Mouse (Mus musculus) layer of hippocampus, postnatal 10 days (tissue): ENCODE measurements around the gene Ddn. TPM values are rescaled to one million over a fixed set of nuclear protein-coding genes. Genes with fewer than 3 reads are reported as not detected.
"Not testable (repeated sequence)": the region's sequence is repeated elsewhere in the genome, so short reads cannot be mapped to it uniquely, and the experiment has no call there.

ENCODE experiments used
- DNase-seq, 2 experiments: peaks; one replicate each; pipeline ENCODE4 v3.0.0; 2021; ENCODE audit warnings: low spot score in 2 of 2
- total RNA-seq, 2 experiments: library from RNA; stranded (reverse); gene quantifications; 2 replicates each; pipeline ENCODE4 v1.2.3; 2021

The Ddn gene
- total RNA-seq, 2 experiments from 2014 or later: 401 to 403 TPM

DNA sequence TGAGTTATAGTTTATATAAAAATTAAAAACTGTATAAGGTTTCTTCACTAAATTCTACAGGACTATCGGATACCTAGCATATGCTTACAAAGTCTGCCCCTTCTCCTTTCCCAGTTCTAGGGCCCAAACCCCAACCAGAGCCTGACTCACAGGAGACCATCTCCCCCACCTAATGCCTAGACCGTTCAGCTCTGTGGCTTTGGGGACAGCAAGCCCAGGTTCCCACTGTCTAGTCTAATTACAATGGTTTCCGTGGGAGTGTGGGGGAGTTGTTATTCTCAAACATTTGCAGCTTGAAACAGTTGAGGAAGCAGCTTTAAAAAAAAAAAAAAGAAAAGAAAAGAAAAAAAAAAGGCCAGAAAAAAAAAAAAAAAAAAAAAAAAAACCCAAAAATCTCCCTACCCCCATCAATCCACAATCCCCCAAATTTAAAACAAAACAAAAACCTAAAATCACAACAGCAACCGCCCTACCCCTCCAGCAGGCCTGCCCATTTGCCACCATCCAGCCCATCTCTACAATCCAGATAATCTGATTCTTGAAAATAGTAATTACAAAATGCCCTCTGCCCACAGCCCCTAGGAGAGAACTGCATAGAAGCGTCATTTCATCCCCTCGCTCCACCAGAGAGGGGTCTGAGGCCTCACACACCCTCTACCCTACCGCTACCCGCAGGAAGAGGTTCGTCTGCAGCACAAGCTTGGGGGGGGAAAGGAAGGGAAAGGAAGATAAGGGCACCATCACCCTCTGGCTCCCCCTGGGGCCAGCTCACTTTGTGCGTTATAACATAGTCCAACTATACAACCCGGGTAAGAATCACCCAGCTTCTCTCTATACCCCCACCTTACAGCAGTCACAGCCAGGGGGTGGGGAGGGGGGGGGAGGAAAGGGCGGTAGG is 23.1 kb upstream of the Ddn start:
- no peak for DNase-seq

DNA sequence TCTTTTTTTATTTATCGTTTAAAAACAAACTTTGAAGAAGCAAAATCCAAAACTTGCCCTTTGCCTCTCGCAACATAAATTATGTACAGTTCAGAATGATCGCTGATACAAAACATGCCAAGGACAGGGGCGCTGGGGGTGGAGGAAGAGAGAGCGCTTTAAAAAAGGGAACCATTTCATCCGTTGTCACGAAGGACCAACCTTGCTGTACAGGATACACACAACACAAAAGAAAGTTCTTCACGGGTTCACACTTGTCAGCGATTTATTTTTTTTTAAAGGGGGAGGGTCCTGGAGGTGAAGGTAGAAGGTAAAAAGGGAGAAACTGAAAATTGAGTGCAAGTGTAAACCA is 22.4 kb upstream of the Ddn start:
- DNase-seq: no peak

DNA sequence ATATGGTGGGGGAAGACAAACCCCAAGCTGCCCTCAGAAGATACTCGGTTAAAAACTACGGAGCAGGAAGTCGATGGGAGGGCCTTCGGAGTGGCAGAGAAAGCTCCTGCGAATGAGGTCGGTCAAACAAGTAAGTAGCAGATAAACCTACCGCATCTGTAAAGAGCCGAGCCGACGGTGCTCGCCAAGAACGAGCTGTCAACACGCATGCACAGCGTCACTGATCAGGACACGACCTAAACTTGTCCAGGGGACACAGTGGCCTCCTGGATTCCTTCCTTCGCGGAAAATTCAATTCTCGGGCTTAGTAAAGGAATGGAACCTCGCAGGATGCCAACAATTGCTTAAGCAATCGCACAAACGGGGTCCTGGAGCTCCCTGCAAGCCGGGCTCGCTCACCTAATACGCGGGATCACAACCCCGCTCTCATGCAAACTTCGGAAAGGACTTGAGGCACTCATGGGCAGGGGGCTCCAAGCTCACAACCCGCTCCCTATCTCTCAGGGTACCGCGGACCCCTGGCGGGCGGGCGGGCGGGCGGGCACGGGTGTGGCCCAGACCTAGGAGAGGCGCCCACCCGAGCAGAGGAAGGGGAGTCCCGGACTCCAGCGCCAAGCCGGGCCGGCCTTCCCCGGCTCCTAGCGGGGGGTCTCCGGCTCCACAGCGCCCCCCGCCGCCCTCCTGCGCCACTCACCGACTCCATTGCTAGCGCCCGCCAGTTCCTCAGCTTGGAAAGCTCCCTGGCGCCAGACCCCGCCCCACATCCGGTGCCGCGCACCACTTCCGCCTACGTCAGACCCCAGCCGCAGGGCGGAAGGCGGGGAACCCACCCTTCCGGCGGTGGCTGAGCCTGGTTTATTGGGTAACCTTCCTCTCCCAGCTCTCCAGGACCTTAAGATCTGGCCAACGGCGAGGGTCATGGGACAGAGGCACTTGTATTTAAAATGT is 21.7 kb upstream of the Ddn start, which contains the start of gene Prkag1:
TSS of gene Prkag1 (minus strand) at position 786 of the 948 bp plus-strand sequence.
- DNase-seq: peak; percentile 95 to 97

DNA sequence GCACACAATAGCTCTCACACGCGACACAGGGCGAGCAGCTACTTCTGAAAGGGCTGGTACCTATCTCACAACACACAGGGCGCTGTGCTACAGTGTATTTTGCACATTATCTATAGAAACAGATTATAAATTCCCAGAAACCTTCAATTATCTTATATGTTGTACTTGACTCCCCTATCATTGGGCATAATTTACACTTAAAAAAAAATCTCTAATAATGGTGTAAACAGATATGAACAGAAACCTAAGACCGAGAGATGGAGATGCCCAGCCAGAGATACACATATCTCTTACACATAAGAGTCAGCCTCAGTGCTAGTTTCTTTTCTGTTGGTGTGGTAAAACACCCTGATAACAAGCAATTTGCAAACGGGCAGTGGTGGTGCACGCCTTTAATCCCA is 18.3 kb upstream of the Ddn start:
- no peak for DNase-seq

DNA sequence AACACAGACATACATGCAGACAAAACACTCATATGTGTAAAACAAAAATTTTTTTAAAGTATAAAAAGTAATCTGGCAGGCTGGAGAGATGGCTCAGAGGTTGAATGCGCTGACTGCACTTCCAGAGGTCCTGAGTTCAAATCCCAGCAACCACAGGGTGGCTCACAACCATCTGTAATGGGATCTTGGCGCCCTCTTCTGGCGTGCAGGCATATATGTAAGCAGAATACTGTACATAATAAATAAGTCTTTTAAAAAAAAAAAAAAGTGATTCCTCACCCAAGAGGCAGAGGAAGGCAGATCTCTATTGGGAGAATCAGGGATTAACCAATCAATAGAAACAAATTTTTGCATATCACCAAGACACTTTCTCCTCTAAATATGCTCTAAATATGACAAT is 14.1 kb upstream of the Ddn start:
- no peak for DNase-seq

DNA sequence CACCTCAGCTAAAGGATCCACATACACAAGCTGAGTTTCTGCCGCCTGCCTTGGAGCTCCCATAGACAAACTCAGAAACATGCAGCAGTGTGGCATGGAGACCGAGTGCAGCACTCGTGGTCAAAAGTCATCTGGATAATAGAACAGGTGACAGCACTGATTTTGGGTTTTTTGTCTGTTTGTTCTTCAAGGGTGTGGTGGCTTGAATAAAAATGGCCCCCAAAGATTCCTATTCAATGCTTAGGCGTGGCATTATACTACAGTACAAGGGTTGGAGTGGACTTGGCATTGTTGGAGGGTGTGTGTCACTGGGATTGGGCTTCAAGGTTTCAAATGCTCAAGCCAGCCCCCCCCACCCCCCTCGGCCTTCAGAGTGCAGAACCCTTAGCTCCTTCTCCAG is 12.9 kb upstream of the Ddn start:
- DNase-seq: no peak

DNA sequence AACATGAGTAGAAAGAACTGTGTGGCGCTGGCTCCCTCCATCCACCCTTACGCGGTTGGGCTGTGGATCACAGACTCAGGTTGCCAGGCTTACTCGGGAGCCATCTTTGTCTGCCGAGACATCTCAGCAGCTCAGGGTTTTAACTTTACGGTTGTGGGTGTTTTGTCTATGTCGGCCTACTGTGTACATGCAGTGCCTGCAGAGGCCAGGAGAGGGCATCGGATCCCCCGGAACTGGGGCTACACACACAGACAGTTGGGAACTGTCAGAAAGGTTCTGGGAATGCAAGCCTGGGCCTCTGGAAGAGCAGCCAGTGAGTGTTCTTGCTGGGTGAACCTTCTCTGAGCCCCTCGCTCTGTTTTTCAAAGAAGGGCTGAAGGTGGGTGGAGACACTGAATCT is 12.1 kb upstream of the Ddn start:
- no peak for DNase-seq

DNA sequence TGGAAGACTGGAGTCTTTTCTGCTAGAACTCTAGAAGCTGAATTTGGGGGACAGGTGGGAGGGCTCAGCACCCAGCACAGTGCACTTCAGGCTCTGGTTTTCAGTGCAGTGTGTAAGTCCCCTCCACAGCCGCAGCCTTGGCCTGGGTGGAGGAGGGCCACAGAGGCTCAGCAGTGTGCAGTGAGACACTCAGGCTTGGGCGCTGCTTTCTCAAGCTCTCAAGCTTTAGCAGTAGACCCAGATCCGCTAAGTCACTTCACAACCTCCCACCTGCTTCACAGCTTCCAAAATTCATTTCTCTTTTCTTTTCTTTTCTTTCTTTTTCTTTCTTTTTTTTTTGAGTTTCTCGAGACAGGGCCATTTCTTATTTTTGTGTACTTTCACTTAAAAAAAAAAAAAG is 11.6 kb upstream of the Ddn start:
- DNase-seq: no peak

DNA sequence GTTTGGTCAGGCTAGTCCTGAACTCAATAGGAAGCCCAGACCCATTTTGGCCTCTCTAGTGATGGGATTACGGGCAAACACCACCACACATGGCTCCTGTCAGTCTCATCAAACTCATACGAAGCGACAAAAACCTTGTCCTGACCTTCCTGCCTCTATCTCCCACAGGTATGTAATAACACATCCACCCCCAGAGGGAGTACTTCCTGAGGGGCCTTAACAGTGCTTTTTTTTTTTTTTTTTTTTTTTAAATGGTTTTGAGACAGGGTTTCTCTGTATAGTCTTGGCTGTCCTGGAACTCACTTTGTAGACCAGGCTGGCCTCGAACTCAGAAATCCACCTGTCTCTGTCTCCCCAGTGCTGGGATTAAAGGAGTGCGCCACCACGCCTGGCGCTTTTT is 8.9 kb upstream of the Ddn start:
- DNase-seq: no peak

DNA sequence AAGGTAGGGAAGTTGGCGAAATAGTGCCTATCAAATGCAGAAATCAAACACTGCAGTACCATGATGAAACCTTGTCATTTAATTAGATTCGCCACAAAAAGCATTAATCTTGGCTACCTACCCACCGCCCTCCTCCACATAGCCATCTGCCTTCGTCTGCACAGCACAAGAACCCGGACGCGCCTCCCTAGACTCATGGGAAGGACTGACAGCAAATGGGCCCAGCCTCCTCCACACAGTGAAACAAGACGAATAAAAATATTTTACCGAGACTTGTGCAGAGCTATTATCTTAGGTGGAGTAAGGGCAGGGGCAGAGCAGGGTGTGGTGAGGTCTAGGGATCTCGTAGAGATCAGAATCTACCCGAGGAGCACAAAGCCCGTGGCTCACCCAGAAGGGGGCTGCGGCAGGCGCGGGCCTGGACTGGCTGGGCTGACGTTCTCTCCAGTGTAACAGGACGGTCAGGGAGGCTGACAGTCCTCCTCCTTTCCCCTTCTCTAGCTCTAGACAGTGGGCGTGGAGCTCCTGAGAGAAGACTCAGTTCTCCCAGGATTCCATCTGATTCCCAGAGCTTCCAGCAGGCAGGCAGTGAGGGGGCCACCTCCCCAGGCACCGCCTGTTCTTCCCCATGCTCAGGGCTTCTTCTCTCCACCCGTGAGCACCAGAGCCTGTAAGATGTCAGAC is 3.6 kb upstream of the Ddn start:
- no peak for DNase-seq

DNA sequence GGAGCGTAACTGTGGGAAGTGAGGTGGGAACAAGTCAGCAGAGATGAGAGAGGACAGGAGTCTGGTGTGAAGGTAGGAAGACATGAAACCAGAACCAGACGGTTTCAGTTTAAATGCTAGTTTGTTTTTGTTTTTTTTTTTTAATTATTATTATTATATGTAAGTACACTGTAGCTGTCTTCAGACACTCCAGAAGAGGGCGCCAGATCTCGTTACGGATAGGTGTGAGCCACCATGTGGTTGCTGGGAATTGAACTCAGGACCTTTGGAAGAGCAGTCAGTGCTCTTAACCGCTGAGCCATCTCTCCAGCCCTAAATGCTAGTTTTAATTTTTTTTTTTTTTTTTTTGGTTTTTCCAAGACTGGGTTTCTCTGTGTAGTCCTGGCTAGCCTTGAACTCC is 922 bp upstream of the Ddn start:
- not testable (repeated sequence) for DNase-seq

DNA sequence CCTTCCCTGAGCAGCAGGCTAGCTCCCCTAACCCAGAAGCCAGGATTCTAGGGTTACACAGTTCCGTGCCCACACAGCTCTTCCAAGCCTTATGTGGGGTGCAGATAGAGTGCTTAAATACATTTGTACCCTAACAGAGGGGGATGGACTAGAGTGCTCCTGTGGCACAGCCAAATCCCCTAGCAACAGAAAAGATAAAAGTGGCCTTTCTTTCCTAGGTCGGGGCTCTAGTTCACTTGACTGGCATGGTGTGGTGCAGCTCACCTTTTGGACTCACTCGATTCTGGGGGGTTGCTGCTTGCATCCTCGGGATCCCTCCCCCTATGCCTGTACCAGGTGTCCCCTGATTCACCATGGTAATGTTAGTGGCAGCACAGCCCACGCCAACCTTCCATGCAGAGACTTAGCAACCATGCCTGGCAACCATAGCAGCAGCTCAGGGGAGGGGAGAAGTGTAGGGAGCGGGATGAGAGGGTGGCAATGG is 597 bp downstream of the Ddn start:
- DNase-seq: peak; percentile 55 to 71

DNA sequence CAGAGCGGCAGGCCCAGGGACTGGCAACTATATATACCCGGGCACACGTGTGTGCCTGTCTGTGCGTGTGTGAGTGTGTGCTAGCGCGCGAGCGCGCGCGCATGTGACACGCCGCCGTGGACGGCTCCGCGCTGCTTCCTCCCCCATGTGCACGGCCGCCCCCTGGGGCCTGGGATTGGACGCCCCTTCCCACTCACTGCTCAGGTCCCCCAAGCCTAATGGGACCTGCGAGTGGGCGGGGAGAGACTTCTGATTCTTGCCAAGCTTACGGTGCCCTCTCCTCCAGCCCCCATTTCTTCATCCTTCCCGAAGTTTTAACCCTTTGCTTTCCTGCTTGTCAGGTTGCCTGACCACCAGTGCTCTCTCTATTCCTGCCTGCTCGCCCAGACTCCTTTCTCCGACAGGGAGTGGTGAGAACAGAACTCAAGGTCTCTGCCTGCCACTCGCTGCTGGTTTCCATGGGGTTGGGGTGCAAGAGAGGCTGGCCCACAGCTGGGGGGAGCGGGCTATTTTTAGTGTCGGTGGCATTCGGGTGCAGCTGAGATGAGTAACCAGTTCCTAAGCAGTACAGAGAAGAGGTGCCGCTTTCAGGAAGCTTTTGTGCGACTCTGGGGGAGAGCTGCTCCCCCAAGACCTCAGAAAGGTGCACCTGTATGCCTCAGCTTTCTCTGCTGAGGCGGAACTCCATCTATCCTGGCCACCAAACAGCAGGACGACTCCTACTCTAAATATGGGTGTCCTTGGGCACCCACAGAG is 1.2 kb downstream of the Ddn start:
- DNase-seq: peak; percentile 86

DNA sequence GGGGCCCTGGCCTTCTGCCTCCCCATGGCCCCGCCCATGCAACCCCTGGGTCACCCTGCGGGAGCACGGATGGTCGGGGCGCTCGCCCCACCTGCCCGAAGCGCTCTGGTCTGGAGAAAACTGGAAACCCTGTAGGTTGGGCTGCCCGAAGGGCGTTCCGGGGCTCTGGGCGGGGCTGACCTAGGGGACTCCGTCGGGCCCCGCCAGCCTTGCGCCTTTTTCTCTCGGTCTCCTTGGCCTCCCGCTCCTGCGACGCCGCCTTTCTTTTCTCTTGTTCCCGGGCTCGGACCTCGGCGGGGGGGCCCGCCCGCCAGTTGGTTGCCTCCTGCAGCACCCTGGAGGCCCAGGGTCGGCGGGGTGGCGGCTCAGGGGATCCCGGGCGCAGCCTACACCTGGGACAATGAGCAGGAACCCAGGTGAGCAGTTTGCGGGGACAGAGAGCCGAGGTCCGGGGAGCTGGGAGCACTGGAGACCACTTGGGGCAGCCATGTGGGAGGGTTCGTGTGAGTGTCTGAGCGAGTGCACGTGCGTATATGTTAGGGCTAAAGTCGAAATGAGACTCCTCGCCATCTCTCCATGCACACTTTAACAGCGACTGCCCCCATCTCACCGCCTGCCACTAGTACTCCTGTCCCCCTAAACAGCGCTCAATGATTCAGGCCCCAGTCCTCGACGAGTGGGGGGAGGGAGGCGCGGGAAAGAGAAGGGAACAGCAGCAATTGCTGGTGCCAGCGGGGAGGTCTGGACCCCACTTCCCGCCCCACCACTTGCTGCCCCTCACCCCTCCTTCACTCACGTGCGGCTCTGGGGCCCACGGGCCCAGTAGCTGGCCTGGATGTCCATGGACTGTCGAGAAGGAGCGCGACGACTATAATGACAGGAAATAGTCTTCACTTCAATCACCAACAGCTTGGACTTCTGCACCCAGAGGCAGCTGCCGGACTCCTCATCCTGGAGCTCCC is 2.2 kb downstream of the Ddn start:
- peak in 1 of 2 experiments; percentile 44 for DNase-seq

DNA sequence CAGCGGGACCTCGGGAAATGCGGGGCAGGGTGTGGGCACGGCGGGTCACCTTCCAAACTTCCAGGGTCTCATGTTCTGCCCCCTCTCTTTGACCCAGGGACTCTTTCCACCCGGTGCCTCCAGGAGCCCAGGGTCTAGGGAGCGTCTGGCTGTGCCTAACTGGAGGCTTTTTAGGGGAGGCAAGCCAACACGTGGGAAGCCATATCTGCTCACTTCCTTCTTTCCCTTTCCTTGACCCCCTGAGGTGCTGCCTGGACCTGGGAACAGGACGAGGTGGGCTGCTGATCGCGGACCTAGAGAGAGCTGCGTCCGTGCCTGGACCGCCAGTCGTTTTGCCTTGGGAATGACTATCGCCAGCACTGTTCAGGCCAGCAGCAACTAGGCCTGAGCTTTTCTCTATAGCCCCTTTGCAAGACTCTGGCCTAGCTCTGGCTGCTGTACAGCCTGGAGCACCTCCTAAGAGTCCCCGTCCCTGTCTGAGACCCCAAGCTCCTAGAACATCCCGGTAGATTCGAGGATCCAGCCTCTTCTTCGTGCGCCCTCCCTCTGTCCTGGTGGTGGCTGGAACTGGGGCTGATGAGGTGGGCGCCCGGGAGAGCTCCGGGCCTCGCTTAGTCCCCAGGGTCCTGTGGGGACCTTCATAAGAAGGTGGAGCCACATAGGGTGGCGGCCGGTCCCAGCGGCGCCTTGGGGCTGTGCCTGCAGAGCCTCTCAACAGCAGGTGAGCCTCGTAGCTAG is 3.0 kb downstream of the Ddn start:
- no peak for DNase-seq

DNA sequence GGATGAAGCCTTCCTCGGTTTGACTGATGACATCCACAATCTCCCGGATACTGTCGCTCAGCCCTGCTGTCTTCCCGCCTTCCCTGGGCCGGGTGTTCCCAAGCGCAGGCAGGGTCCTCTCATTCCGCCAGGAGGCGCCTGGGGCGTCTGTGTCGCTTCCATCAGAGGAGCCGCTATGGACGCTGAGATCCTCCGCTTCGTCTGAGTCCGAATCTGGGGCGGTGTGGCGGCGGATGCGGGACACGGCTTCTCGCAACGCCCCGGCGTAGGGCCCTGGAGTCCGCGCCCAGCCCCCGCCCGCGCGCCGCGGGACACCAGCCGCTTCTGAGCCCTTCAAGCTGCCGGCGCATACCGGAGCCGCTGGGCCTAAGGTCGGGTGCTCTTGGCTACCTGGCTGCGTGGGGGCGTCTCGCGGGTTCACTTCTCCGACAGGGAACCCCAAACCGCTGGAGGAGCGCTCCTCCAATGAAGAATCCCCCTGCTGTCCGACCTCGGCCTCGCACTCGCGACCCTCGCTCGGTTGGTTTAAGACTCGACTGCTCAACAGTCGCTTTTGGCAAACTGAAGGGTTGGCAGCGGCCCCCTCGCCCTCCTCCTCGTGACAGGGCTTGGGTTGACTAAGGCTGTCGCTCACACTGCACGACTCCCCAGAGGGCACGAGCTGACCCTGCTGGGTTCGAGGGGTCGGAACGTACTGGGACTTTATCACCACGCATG is 3.8 kb downstream of the Ddn start:
- DNase-seq: peak; percentile 77 to 84

DNA sequence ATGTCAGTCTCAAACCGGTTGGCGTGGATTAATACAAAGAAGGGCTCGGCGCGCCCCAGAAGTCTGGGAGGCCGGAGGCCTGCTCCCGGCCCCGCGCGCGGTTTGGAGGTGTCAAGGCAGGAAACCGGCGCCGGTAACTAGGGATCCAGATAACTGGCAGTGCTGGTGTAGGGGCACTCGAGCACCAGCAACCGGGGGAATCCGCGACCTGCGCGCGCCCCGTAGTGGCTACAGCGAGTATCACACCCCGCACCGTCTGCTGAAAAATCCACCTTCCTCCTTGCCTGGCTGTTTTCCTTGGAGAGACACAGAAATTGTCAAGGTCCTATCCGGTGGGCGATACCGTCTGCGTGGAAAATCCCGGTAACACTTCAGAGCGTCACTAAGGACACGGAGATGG is 5.2 kb downstream of the Ddn start:
- DNase-seq: peak; percentile 92 to 94

DNA sequence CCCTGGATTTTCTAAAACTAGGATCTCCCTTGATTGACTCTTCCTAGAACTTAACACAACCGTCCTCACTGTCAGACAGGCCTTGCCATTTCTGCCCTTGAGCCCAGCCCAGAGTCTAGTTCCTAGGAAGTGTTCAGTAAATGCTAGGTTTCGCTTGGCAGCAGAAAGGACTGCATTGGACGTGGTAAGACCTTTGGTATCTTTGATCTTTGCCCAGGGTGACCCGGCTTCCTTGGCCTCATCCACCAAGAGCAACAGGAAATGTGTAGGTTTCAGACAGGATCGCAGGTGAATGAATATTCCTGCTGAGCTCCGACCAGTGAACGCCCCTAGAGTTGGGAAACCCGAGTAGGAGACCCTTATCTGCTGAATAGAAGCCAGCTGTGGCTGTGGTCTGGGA is 6.4 kb downstream of the Ddn start:
- DNase-seq: no peak
